Mouse (Mus musculus): ENCODE results near the gene F12.

DNA sequence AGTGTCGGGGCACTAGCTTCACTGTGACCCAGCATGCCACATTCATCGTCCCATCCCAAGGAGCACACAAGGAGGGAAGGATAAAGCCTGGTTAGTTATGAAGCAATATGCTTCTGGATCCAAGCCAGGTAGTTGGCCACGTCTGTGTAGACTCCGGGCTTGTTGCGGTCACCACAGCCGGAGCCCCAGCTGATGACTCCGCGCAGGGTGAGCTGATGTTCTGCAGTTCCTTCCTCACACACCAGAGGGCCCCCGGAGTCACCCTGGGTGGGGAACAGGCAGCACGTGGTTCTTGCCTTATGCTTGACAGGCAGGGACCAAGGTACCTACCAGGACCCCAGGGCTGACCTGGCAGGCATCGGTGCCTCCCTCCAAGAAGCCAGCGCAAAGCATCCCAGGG, 8.6 kb downstream of the F12 start:
- TF ChIP-seq CTCF (IDR thresholded peaks at IDR 0.05; ENCODE audit: extremely low read depth, insufficient read depth, insufficient read length, insufficient replicate concordance) (peak; percentile 92), POLR2A (IDR thresholded peaks at IDR 0.05; ENCODE audit: low read depth, low read length) (no peak)

Data from spleen, adult 2 months (tissue).